Mouse (Mus musculus): ENCODE data around the gene Fmnl2. TPM values are rescaled to one million over a fixed set of nuclear protein-coding genes. Genes with fewer than 3 reads are reported as not detected.

Gene Fmnl2
- polyA plus RNA-seq, 2 experiments: 12.6 to 27.2 TPM

- Histone ChIP-seq H3K9me3 (ENCODE audit: control insufficient read depth, low read length) (no peaks in the 10 kb centered on the region), H3K4me3 (replicated peaks; ENCODE audit: low read length) (no peak overlapping the region), H3K4me2 (replicated peaks; ENCODE audit: low read depth, low read length, severe bottlenecking) (no peak overlapping the region), H3K27me3 (ENCODE audit: control insufficient read depth, insufficient read depth, low read length) (no peaks in the 10 kb centered on the region), H3K4me1 (ENCODE audit: control insufficient read depth, insufficient read depth, low read length) (no peaks in the 10 kb centered on the region), H3K36me3 (ENCODE audit: control insufficient read depth, insufficient read depth, low read length) (no peaks in the 10 kb centered on the region), H3K9ac (ENCODE audit: low read depth, low read length, severe bottlenecking) (no peak overlapping the region), H3K27ac (replicated peaks; ENCODE audit: low read depth, low read length) (no peak overlapping the region)
- DNase-seq (ENCODE audit: low spot score): no peak
- TF ChIP-seq POLR2A (IDR thresholded peaks at IDR 0.05; ENCODE audit: borderline replicate concordance, extremely low read depth, insufficient read depth, insufficient read length): no peak
- 74% methylated on average over 2 of the region's 2 CpGs for WGBS
- no peak for ATAC-seq (ENCODE audit: low FRiP score, low read depth)
Measured at GRCm38 (mm10) chr2:52822214-52822613, 35.4 kb upstream of the Fmnl2 start.

- 76% methylated on average over 4 of the region's 4 CpGs for WGBS
- H3K9ac ChIP-seq (ENCODE audit: low read depth, low read length, severe bottlenecking): no peak overlapping the region
Measured at GRCm38 (mm10) chr2:52828077-52828476, 29.6 kb upstream of the Fmnl2 start.

GRCm38 (mm10) chr2:52830513-52830912 lies 27.1 kb upstream of the Fmnl2 start:
- no peak overlapping the region for H3K27ac ChIP-seq (replicated peaks; ENCODE audit: low read depth, low read length)
- ATAC-seq (ENCODE audit: low FRiP score, low read depth) (no peak), DNase-seq (ENCODE audit: low spot score) (no peak)
- no peak overlapping the region for H3K4me3 ChIP-seq (replicated peaks; ENCODE audit: low read length)
- no peaks in the 10 kb centered on the region for H3K27me3 ChIP-seq (ENCODE audit: control insufficient read depth, insufficient read depth, low read length)
- H3K4me2 ChIP-seq (replicated peaks; ENCODE audit: low read depth, low read length, severe bottlenecking): no peak overlapping the region
- H3K36me3 ChIP-seq (ENCODE audit: control insufficient read depth, insufficient read depth, low read length): no peaks in the 10 kb centered on the region
- TF ChIP-seq POLR2A (IDR thresholded peaks at IDR 0.05; ENCODE audit: borderline replicate concordance, extremely low read depth, insufficient read depth, insufficient read length): no peak
- 85% methylated on average over 4 of the region's 4 CpGs for WGBS
- no peak overlapping the region for H3K9ac ChIP-seq (ENCODE audit: low read depth, low read length, severe bottlenecking)
- no peaks in the 10 kb centered on the region for H3K9me3 ChIP-seq (ENCODE audit: control insufficient read depth, low read length)
- no peaks in the 10 kb centered on the region for H3K4me1 ChIP-seq (ENCODE audit: control insufficient read depth, insufficient read depth, low read length)

More at GRCm38 (mm10) chr2:52828077-52828476, 29.6 kb upstream of the Fmnl2 start:
- no peaks in the 10 kb centered on the region for H3K9me3 ChIP-seq (ENCODE audit: control insufficient read depth, low read length)
- ATAC-seq (ENCODE audit: low FRiP score, low read depth) (no peak), DNase-seq (ENCODE audit: low spot score) (no peak)
- H3K4me2 ChIP-seq (replicated peaks; ENCODE audit: low read depth, low read length, severe bottlenecking): no peak overlapping the region
- H3K4me1 ChIP-seq (ENCODE audit: control insufficient read depth, insufficient read depth, low read length): no peaks in the 10 kb centered on the region
- TF ChIP-seq POLR2A (IDR thresholded peaks at IDR 0.05; ENCODE audit: borderline replicate concordance, extremely low read depth, insufficient read depth, insufficient read length): no peak
- H3K27ac ChIP-seq (replicated peaks; ENCODE audit: low read depth, low read length): no peak overlapping the region
- no peaks in the 10 kb centered on the region for H3K36me3 ChIP-seq (ENCODE audit: control insufficient read depth, insufficient read depth, low read length)
- H3K27me3 ChIP-seq (ENCODE audit: control insufficient read depth, insufficient read depth, low read length): no peaks in the 10 kb centered on the region
- no peak overlapping the region for H3K4me3 ChIP-seq (replicated peaks; ENCODE audit: low read length)

GRCm38 (mm10) chr2:52831585-52831984 lies 26.1 kb upstream of the Fmnl2 start:
- ATAC-seq (ENCODE audit: low FRiP score, low read depth) (no peak), DNase-seq (ENCODE audit: low spot score) (no peak)
- TF ChIP-seq POLR2A (IDR thresholded peaks at IDR 0.05; ENCODE audit: borderline replicate concordance, extremely low read depth, insufficient read depth, insufficient read length): no peak
- H3K9me3 ChIP-seq (ENCODE audit: control insufficient read depth, low read length): no peaks in the 10 kb centered on the region
- no peak overlapping the region for H3K4me2 ChIP-seq (replicated peaks; ENCODE audit: low read depth, low read length, severe bottlenecking)
- no peak overlapping the region for H3K27ac ChIP-seq (replicated peaks; ENCODE audit: low read depth, low read length)
- no peak overlapping the region for H3K4me3 ChIP-seq (replicated peaks; ENCODE audit: low read length)
- H3K27me3 ChIP-seq (ENCODE audit: control insufficient read depth, insufficient read depth, low read length): no peaks in the 10 kb centered on the region
- 75% methylated on average over 2 of the region's 2 CpGs for WGBS
- H3K9ac ChIP-seq (ENCODE audit: low read depth, low read length, severe bottlenecking): no peak overlapping the region
- H3K36me3 ChIP-seq (ENCODE audit: control insufficient read depth, insufficient read depth, low read length): no peaks in the 10 kb centered on the region
- H3K4me1 ChIP-seq (ENCODE audit: control insufficient read depth, insufficient read depth, low read length): no peaks in the 10 kb centered on the region

- Histone ChIP-seq H3K36me3 (ENCODE audit: control insufficient read depth, insufficient read depth, low read length) (no peaks in the 10 kb centered on the region), H3K27ac (replicated peaks; ENCODE audit: low read depth, low read length) (no peak overlapping the region), H3K9me3 (ENCODE audit: control insufficient read depth, low read length) (no peaks in the 10 kb centered on the region), H3K4me1 (ENCODE audit: control insufficient read depth, insufficient read depth, low read length) (no peaks in the 10 kb centered on the region), H3K4me2 (replicated peaks; ENCODE audit: low read depth, low read length, severe bottlenecking) (no peak overlapping the region), H3K9ac (ENCODE audit: low read depth, low read length, severe bottlenecking) (no peak overlapping the region), H3K4me3 (replicated peaks; ENCODE audit: low read length) (no peak overlapping the region), H3K27me3 (ENCODE audit: control insufficient read depth, insufficient read depth, low read length) (no peaks in the 10 kb centered on the region)
- WGBS: 74% methylated on average over 3 of the region's 3 CpGs
- DNase-seq (ENCODE audit: low spot score) (no peak), ATAC-seq (ENCODE audit: low FRiP score, low read depth) (no peak)
- TF ChIP-seq POLR2A (IDR thresholded peaks at IDR 0.05; ENCODE audit: borderline replicate concordance, extremely low read depth, insufficient read depth, insufficient read length): no peak
Measured at GRCm38 (mm10) chr2:52835726-52836125, 21.9 kb upstream of the Fmnl2 start.

DNA sequence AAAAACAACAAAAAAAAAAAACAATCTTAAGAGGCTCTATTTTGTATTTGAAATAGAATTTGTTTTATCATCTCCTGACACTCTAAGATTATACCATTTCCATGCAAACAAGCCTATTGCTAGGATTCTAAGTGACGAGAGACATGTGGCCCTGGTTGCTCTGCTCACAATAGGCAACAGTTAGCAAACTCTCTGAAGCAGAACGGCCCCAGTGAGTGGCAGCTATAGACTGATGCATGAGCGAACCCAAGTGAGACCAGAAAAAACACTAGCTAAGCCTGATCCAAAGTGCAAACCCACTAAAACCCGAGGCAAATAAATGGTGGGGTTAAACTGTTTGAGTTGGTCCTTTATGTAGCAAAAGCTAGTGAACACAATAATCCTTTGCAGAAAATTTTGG lies 18.6 kb upstream of the Fmnl2 start:
- Histone ChIP-seq H3K27ac (replicated peaks; ENCODE audit: low read depth, low read length) (no peak overlapping the region), H3K9ac (ENCODE audit: low read depth, low read length, severe bottlenecking) (no peak overlapping the region), H3K27me3 (ENCODE audit: control insufficient read depth, insufficient read depth, low read length) (no peaks in the 10 kb centered on the region), H3K4me3 (replicated peaks; ENCODE audit: low read length) (no peak overlapping the region), H3K9me3 (ENCODE audit: control insufficient read depth, low read length) (no peaks in the 10 kb centered on the region), H3K36me3 (ENCODE audit: control insufficient read depth, insufficient read depth, low read length) (no peaks in the 10 kb centered on the region), H3K4me2 (replicated peaks; ENCODE audit: low read depth, low read length, severe bottlenecking) (no peak overlapping the region), H3K4me1 (ENCODE audit: control insufficient read depth, insufficient read depth, low read length) (no peaks in the 10 kb centered on the region)
- DNase-seq (ENCODE audit: low spot score) (no peak), ATAC-seq (ENCODE audit: low FRiP score, low read depth) (no peak)
- TF ChIP-seq POLR2A (IDR thresholded peaks at IDR 0.05; ENCODE audit: borderline replicate concordance, extremely low read depth, insufficient read depth, insufficient read length): no peak
- 79% methylated on average over 4 of the region's 4 CpGs for WGBS

All from limb, embryonic 14.5 days (tissue).